Mouse (Mus musculus) macrophage (primary cell): Measurements from ENCODE around the gene A430089I19Rik. TPM values are rescaled to one million over a fixed set of nuclear protein-coding genes. Genes with fewer than 3 reads are reported as not detected.
"Not testable (repeated sequence)": the region's sequence is repeated elsewhere in the genome, so short reads cannot be mapped to it uniquely, and the experiment has no call there.

Experiments
- H3K27ac ChIP-seq: fragments of 350-480 bp; formaldehyde crosslinking; 2 replicates; pipeline ENCODE4 v1.9.0; 2021
- H3K36me3 ChIP-seq: fragments of 350-480 bp; formaldehyde crosslinking; 2 replicates; pipeline ENCODE4 v1.9.0; 2021; ENCODE audit errors: inconsistent target
- H3K4me3 ChIP-seq: fragments of 350-480 bp; formaldehyde crosslinking; 2 replicates; pipeline ENCODE4 v1.9.0; 2021; ENCODE audit errors: inconsistent target
- H3K79me2 ChIP-seq: fragments of 350-480 bp; formaldehyde crosslinking; 2 replicates; pipeline ENCODE4 v1.9.0; 2021; ENCODE audit errors: inconsistent target
- WGBS: methylation state at CpG from one replicate; pipeline ENCODE4 v1.1.7; 2026; ENCODE audit warnings: inconsistent platforms; ENCODE audit not compliant: missing documents; 5-methylcytosine and 5-hydroxymethylcytosine counted together
- polyA plus RNA-seq: library from polyadenylated mRNA; stranded (reverse); fragments of 250-400 nt; gene quantifications from 3 replicates; pipeline ENCODE4 v1.2.4, GENCODE M21; 2018; ENCODE audit warnings: inconsistent platforms
- total RNA-seq, 78 experiments: library from RNA; depleted of rRNA; stranded (reverse); fragments of 250-400 nt; gene quantifications; 1 replicate in 9 of 78; 2 replicates in 24 of 78; 3 replicates in 43 of 78; 4 replicates in 2 of 78; pipeline ENCODE4 v1.2.4; 2018; ENCODE audit warnings: inconsistent platforms in 56 of 78

The A430089I19Rik gene
- total RNA-seq (2018; cell fraction: chromatin; rRNA removed) = not detected
- total RNA-seq (2018; cell fraction: cytosol; rRNA removed) = not detected
- total RNA-seq (2018; cell fraction: nucleus; rRNA removed) = not detected
- not detected in 3 replicates for polyA plus RNA-seq

GRCm38 (mm10) chr5:94306696-94307095 lies at the start of gene A430089I19Rik:
Gene A430089I19Rik, minus strand, starts transcription at chr5:94306796.
- not testable (repeated sequence) for H3K4me3 ChIP-seq, H3K27ac ChIP-seq, H3K36me3 ChIP-seq, H3K79me2 ChIP-seq
- no CpG with 5 or more reads among the region's 1 CpGs for WGBS

GRCm38 (mm10) chr5:94339449-94339848 lies 32.9 kb upstream of the A430089I19Rik start, which contains the start of gene AA792892:
Gene AA792892, plus strand, starts transcription at chr5:94339749.
- not testable (repeated sequence) for H3K4me3 ChIP-seq, H3K27ac ChIP-seq, H3K79me2 ChIP-seq, H3K36me3 ChIP-seq
- WGBS = no CpG with 5 or more reads among the region's 2 CpGs

GRCm38 (mm10) chr5:94314135-94314534 lies 7.5 kb upstream of the A430089I19Rik start, which contains the start of gene Gm6502:
Gene Gm6502, plus strand, starts transcription at chr5:94314435.
- not testable (repeated sequence) for H3K27ac ChIP-seq, H3K36me3 ChIP-seq, H3K79me2 ChIP-seq, H3K4me3 ChIP-seq
- WGBS = no CpG with 5 or more reads among the region's 2 CpGs

Other genes with a start within 250 kb of the A430089I19Rik start
- not detected in 3 replicates for gene BC061212, start 236.3 kb downstream of the A430089I19Rik start, polyA plus RNA-seq
- not detected in 3 replicates for gene Gm6351, start 230.4 kb downstream of the A430089I19Rik start, polyA plus RNA-seq
- not detected in 3 replicates for gene Gm3106, start 88.8 kb downstream of the A430089I19Rik start, polyA plus RNA-seq
- gene Gm6502, start 7.6 kb upstream of the A430089I19Rik start, polyA plus RNA-seq = not detected in 3 replicates
- gene AA792892, start 33.0 kb upstream of the A430089I19Rik start, polyA plus RNA-seq = not detected in 3 replicates
- gene Gm7682, start 139.0 kb upstream of the A430089I19Rik start, polyA plus RNA-seq = not detected in 3 replicates
- gene Gm3139, start 219.5 kb upstream of the A430089I19Rik start, polyA plus RNA-seq = not detected in 3 replicates